Mouse (Mus musculus) forebrain, embryonic 14.5 days (tissue): ENCODE measurements around the gene Trhr2. TPM values are rescaled to one million over a fixed set of nuclear protein-coding genes. Genes with fewer than 3 reads are reported as not detected.

Experiments
- ATAC-seq: fragments of 200-750 bp; cut with Nextera tagmentation; 2 replicates; pipeline ENCODE4 v1.8.0; 2017; ENCODE audit warnings: mild to moderate bottlenecking, moderate library complexity
- DNase-seq: peaks from one replicate; pipeline ENCODE4 v3.0.0-alpha.2; 2015; ENCODE audit warnings: low spot score
- H3K27ac ChIP-seq: fragments of 300-500 bp; sonication (generic); 2 replicates; pipeline ENCODE4 v1.5.1; 2014; ENCODE audit warnings: low read depth, mild to moderate bottlenecking, control low read depth, low read length, moderate library complexity
- H3K27me3 ChIP-seq: fragments of 300-500 bp; sonication (generic); replicated peaks from 2 replicates; pipeline ENCODE4 v1.6.1; 2014; ENCODE audit warnings: low read length, control low read depth, mixed read lengths; ENCODE audit not compliant: control insufficient read depth, insufficient read depth
- H3K36me3 ChIP-seq: fragments of 300-500 bp; sonication (generic); 2 replicates; pipeline ENCODE4 v1.6.1; 2014; ENCODE audit warnings: low read length, control low read depth; ENCODE audit not compliant: control insufficient read depth, insufficient read depth
- H3K4me1 ChIP-seq: fragments of 300-500 bp; sonication (generic); 2 replicates; pipeline ENCODE4 v1.6.1; 2014; ENCODE audit warnings: antibody characterized with exemption, low read length, control low read depth; ENCODE audit not compliant: control insufficient read depth, insufficient read depth
- H3K4me2 ChIP-seq: fragments of 300-500 bp; sonication (generic); 2 replicates; pipeline ENCODE4 v1.6.1; 2014; ENCODE audit warnings: mild to moderate bottlenecking, control low read depth, low read length
- H3K4me3 ChIP-seq: fragments of 300-500 bp; sonication (generic); 2 replicates; pipeline ENCODE4 v1.5.1; 2014; ENCODE audit warnings: low read depth, low read length, control low read depth
- H3K9ac ChIP-seq: fragments of 300-500 bp; sonication (generic); 2 replicates; pipeline ENCODE4 v1.6.1; 2014; ENCODE audit warnings: mild to moderate bottlenecking, low read length, control low read depth, moderate library complexity
- H3K9me3 ChIP-seq: fragments of 300-500 bp; sonication (generic); replicated peaks from 2 replicates; pipeline ENCODE4 v1.6.1; 2016; ENCODE audit warnings: low read length, control low read depth, mixed read lengths; ENCODE audit not compliant: control insufficient read depth
- WGBS: fragments of 180-500 bp; shearing (Covaris S2); extraction: QIAGEN DNeasy Blood & Tissue Kit; methylation state at CpG from one replicate; pipeline ENCODE4 v1.1.7; 2014; 5-methylcytosine and 5-hydroxymethylcytosine counted together
- polyA plus RNA-seq: library from polyadenylated mRNA; unstranded; fragments of >200 nt; fragmentation: Nextera tagmentation; extraction: Ambion mirVana; gene quantifications from 2 replicates; pipeline ENCODE4 v1.2.1, GENCODE M21; 2014

Trhr2 gene
- polyA plus RNA-seq, 1 experiment from 2014 or later, result not detected

- Histone ChIP-seq H3K4me2 (no peak overlapping the region), H3K27ac (no peak overlapping the region), H3K9me3 (no peaks in the 10 kb centered on the region), H3K27me3 (no peaks in the 10 kb centered on the region), H3K36me3 (no peaks in the 10 kb centered on the region), H3K9ac (no peak overlapping the region), H3K4me3 (no peak overlapping the region), H3K4me1 (peaks cover 7% of the 10 kb centered on the region; the same call in 1 of the 2 replicates)
- 2% methylated on average over 3 of the region's 3 CpGs for WGBS
- DNase-seq, result no peak
- no peak for ATAC-seq
Observed at GRCm38 (mm10) chr8:122320541-122320940, 40.0 kb downstream of the Trhr2 start.

- Histone ChIP-seq H3K27me3 (no peaks in the 10 kb centered on the region), H3K36me3 (no peaks in the 10 kb centered on the region), H3K4me1 (peaks cover 7% of the 10 kb centered on the region; the same call in 1 of the 2 replicates), H3K9me3 (no peaks in the 10 kb centered on the region), H3K27ac (no peak overlapping the region), H3K9ac (no peak overlapping the region), H3K4me3 (no peak overlapping the region), H3K4me2 (no peak overlapping the region)
- ATAC-seq (no peak), DNase-seq (no peak)
- 63% methylated on average over 7 of the region's 7 CpGs for WGBS
Observed at GRCm38 (mm10) chr8:122319708-122320075, 40.9 kb downstream of the Trhr2 start.

- DNase-seq, result no peak
- 71% methylated on average over 11 of the region's 11 CpGs for WGBS
- peaks cover 3% of the 10 kb centered on the region; the same call in 1 of the 2 replicates for H3K4me1 ChIP-seq
Observed at GRCm38 (mm10) chr8:122319045-122319707, 41.4 kb downstream of the Trhr2 start.

GRCm38 (mm10) chr8:122317918-122318475 lies 42.5 kb downstream of the Trhr2 start:
- Histone ChIP-seq H3K9me3 (no peaks in the 10 kb centered on the region), H3K27ac (no peak overlapping the region), H3K27me3 (no peaks in the 10 kb centered on the region), H3K36me3 (no peaks in the 10 kb centered on the region), H3K4me3 (no peak overlapping the region), H3K9ac (no peak overlapping the region), H3K4me2 (no peak overlapping the region), H3K4me1 (0 out of 2 replicates have a peak, but pooled peaks cover 3% of the 10 kb centered on the region)
- ATAC-seq (no peak), DNase-seq (no peak)
- 53% methylated on average over 8 of the region's 8 CpGs for WGBS

More at GRCm38 (mm10) chr8:122319045-122319707, 41.4 kb downstream of the Trhr2 start:
- Histone ChIP-seq H3K4me3 (no peak overlapping the region), H3K4me2 (no peak overlapping the region), H3K36me3 (no peaks in the 10 kb centered on the region), H3K27me3 (no peaks in the 10 kb centered on the region), H3K27ac (no peak overlapping the region), H3K9ac (no peak overlapping the region), H3K9me3 (no peaks in the 10 kb centered on the region)
- ATAC-seq, result no peak

GRCm38 (mm10) chr8:122316402-122316801 lies 44.1 kb downstream of the Trhr2 start:
- DNase-seq (no peak), ATAC-seq (no peak)
- 63% methylated on average over 2 of the region's 2 CpGs for WGBS
- Histone ChIP-seq H3K4me2 (no peak overlapping the region), H3K9ac (no peak overlapping the region), H3K27ac (no peak overlapping the region), H3K27me3 (no peaks in the 10 kb centered on the region), H3K4me1 (0 out of 2 replicates have a peak, but pooled peaks cover 3% of the 10 kb centered on the region), H3K4me3 (no peak overlapping the region), H3K9me3 (no peaks in the 10 kb centered on the region), H3K36me3 (no peaks in the 10 kb centered on the region)

- no peak overlapping the region for H3K4me3 ChIP-seq
- WGBS, result 76% methylated on average over 13 of the region's 13 CpGs
- no peaks in the 10 kb centered on the region for H3K36me3 ChIP-seq
- H3K4me1 ChIP-seq, result no peaks in the 10 kb centered on the region
- no peaks in the 10 kb centered on the region for H3K27me3 ChIP-seq
- ATAC-seq (no peak), DNase-seq (no peak)
- no peaks in the 10 kb centered on the region for H3K9me3 ChIP-seq
- H3K27ac ChIP-seq, result no peak overlapping the region
- no peak overlapping the region for H3K9ac ChIP-seq
- H3K4me2 ChIP-seq, result no peak overlapping the region
Observed at GRCm38 (mm10) chr8:122314899-122315496, 45.5 kb downstream of the Trhr2 start.

GRCm38 (mm10) chr8:122313310-122313709 lies 47.2 kb downstream of the Trhr2 start:
- no peak for ATAC-seq
- H3K9ac ChIP-seq, result no peak overlapping the region
- no peak overlapping the region for H3K27ac ChIP-seq
- H3K27me3 ChIP-seq, result no peaks in the 10 kb centered on the region
- no peaks in the 10 kb centered on the region for H3K4me1 ChIP-seq
- H3K4me2 ChIP-seq, result no peak overlapping the region
- no peaks in the 10 kb centered on the region for H3K36me3 ChIP-seq
- no peak overlapping the region for H3K4me3 ChIP-seq
- DNase-seq, result no peak
- H3K9me3 ChIP-seq, result no peaks in the 10 kb centered on the region
- WGBS, result 66% methylated on average over 12 of the region's 12 CpGs

GRCm38 (mm10) chr8:122312553-122312952 lies 48.0 kb downstream of the Trhr2 start:
- Histone ChIP-seq H3K4me1 (0 out of 2 replicates have a peak, but pooled peaks cover 2% of the 10 kb centered on the region), H3K9me3 (no peaks in the 10 kb centered on the region), H3K4me2 (no peak overlapping the region), H3K36me3 (no peaks in the 10 kb centered on the region), H3K27ac (no peak overlapping the region), H3K4me3 (no peak overlapping the region), H3K27me3 (no peaks in the 10 kb centered on the region), H3K9ac (no peak overlapping the region)
- no peak for ATAC-seq
- 83% methylated on average over 2 of the region's 2 CpGs for WGBS
- no peak for DNase-seq

GRCm38 (mm10) chr8:122311115-122311514 lies 49.4 kb downstream of the Trhr2 start:
- H3K27ac ChIP-seq, result no peak overlapping the region
- no peak for ATAC-seq
- H3K9me3 ChIP-seq, result no peaks in the 10 kb centered on the region
- no peak overlapping the region for H3K4me3 ChIP-seq
- WGBS, result 89% methylated on average over 2 of the region's 2 CpGs
- no peak for DNase-seq
- H3K36me3 ChIP-seq, result no peaks in the 10 kb centered on the region
- H3K4me1 ChIP-seq, result 0 out of 2 replicates have a peak, but pooled peaks cover 2% of the 10 kb centered on the region
- H3K9ac ChIP-seq, result no peak overlapping the region
- H3K4me2 ChIP-seq, result no peak overlapping the region
- H3K27me3 ChIP-seq, result no peaks in the 10 kb centered on the region
